Mouse (Mus musculus) heart, adult 2 months (tissue): ENCODE data around the gene Golph3. TPM values are rescaled to one million over a fixed set of nuclear protein-coding genes. Genes with fewer than 3 reads are reported as not detected.

ENCODE experiments used
- DNase-seq, 2 experiments: peaks; one replicate each; pipeline ENCODE4 v3.0.0; 2021
- H3K27ac ChIP-seq: fragments of 200-600 bp; 2 replicates; pipeline ENCODE4 v1.8.1; 2022
- H3K27me3 ChIP-seq: fragments of 200-500 bp; 2 replicates; pipeline ENCODE4 v1.6.1; 2012; ENCODE audit warnings: mild to moderate bottlenecking, low read length, inconsistent platforms, mixed read lengths; ENCODE audit not compliant: control insufficient read depth, insufficient read depth
- H3K36me3 ChIP-seq: fragments of 200-500 bp; 2 replicates; pipeline ENCODE4 v1.6.1; 2012; ENCODE audit warnings: low read length, inconsistent platforms; ENCODE audit not compliant: control insufficient read depth, insufficient read depth
- H3K4me1 ChIP-seq: fragments of 200-500 bp; 2 replicates; pipeline ENCODE4 v1.6.1; 2011; ENCODE audit warnings: low read length; ENCODE audit not compliant: control insufficient read depth, insufficient read depth
- H3K4me3 ChIP-seq: fragments of 200-600 bp; 2 replicates; pipeline ENCODE4 v1.8.1; 2022
- H3K79me2 ChIP-seq: fragments of 200-500 bp; replicated peaks from 2 replicates; pipeline ENCODE4 v1.6.1; 2012; ENCODE audit warnings: mild to moderate bottlenecking, inconsistent platforms, low read length, moderate library complexity, mixed read lengths; ENCODE audit not compliant: control insufficient read depth, insufficient read depth
- H3K9ac ChIP-seq: fragments of 200-500 bp; 2 replicates; pipeline ENCODE4 v1.6.1; 2012; ENCODE audit warnings: low read depth, mild to moderate bottlenecking, control low read depth, inconsistent platforms, low read length, mixed read lengths
- CTCF ChIP-seq: fragments of 200-600 bp; IDR thresholded peaks from 2 replicates; pipeline ENCODE4 v1.8.1; 2022; ENCODE audit warnings: antibody characterized with exemption, mild to moderate bottlenecking, moderate library complexity
- EP300 ChIP-seq: fragments of 200-500 bp; IDR thresholded peaks from 2 replicates; pipeline ENCODE4 v1.6.1; 2011; ENCODE audit warnings: low read depth, low read length, control low read depth; ENCODE audit not compliant: insufficient read depth
- POLR2A ChIP-seq: fragments of 200-500 bp; IDR thresholded peaks from 2 replicates; pipeline ENCODE4 v1.6.1; 2011; ENCODE audit warnings: mild to moderate bottlenecking, low read depth, low read length, control low read depth; ENCODE audit not compliant: insufficient read depth
- WGBS: fragments of 180-500 bp; shearing (Covaris S2); methylation state at CpG from one replicate; pipeline ENCODE4 v1.1.7; 2018; 5-methylcytosine and 5-hydroxymethylcytosine counted together
- intact Hi-C: fragments of 180-260 bp; cut with DNase I; formaldehyde crosslinking; loops from one replicate; pipeline ENCODE4 v1.15.1; 2025
- polyA plus RNA-seq: library from polyadenylated mRNA; depleted of rRNA; stranded (reverse); fragments of >200 nt; gene quantifications from 2 replicates; pipeline ENCODE4 v1.2.3, GENCODE M21; 2012
- total RNA-seq, 2 experiments: library from RNA; stranded (reverse); gene quantifications; 2 replicates each; pipeline ENCODE4 v1.2.3; 2021

The Golph3 gene
- total and polyA plus RNA-seq, 3 experiments, result 48.5 to 88.3 (median 84.4) TPM

GRCm38 (mm10) chr15:12321788-12322621, 755 bp downstream of the Golph3 start, which contains the start of gene 1810049J17Rik:
Gene 1810049J17Rik (minus strand): TSS chr15:12321899.
- intact Hi-C loops, result loop anchor here (5.0 kb wide), 1 partner anchor 125 kb away; no protein-coding TSS in a partner anchor
- no peak for TF ChIP-seq POLR2A
- no peak for TF ChIP-seq EP300
- TF ChIP-seq CTCF, result no peak
- under 1% methylated on average over 69 of the region's 70 CpGs for WGBS
- peak within 1 kb of the TSS; percentile 96 for H3K4me3 ChIP-seq
- peak within 1 kb of the TSS; percentile 100 for H3K9ac ChIP-seq
- peaks cover 18% of the 10 kb centered on the region for H3K36me3 ChIP-seq
- peak; percentile 61 to 73 for DNase-seq
- peak within 1 kb of the TSS; percentile 99 for H3K27ac ChIP-seq
- H3K79me2 ChIP-seq, result peaks cover 10% of the 10 kb centered on the region
- no peaks in the 10 kb centered on the region for H3K27me3 ChIP-seq
- H3K4me1 ChIP-seq, result peaks cover 11% of the 10 kb centered on the region

GRCm38 (mm10) chr15:12322676-12323402, 1.6 kb downstream of the Golph3 start:
- peaks cover 11% of the 10 kb centered on the region for H3K79me2 ChIP-seq
- no peaks in the 10 kb centered on the region for H3K27me3 ChIP-seq
- H3K4me1 ChIP-seq, result peaks cover 13% of the 10 kb centered on the region
- DNase-seq, result no peak
- intact Hi-C loops, result loop anchor here (5.0 kb wide), 1 partner anchor 126 kb away; no protein-coding TSS in a partner anchor
- H3K9ac ChIP-seq, result peak overlapping the region; percentile 100
- peaks cover 20% of the 10 kb centered on the region for H3K36me3 ChIP-seq
- H3K4me3 ChIP-seq, result peak overlapping the region; percentile 96
- TF ChIP-seq POLR2A (no peak), EP300 (no peak), CTCF (no peak)
- H3K27ac ChIP-seq, result peak overlapping the region; percentile 99
- WGBS, result 3% methylated on average over 9 of the region's 9 CpGs

GRCm38 (mm10) chr15:12324326-12324725, 3.1 kb downstream of the Golph3 start:
- H3K4me3 ChIP-seq, result no peak overlapping the region
- H3K9ac ChIP-seq, result no peak overlapping the region
- peaks cover 14% of the 10 kb centered on the region for H3K4me1 ChIP-seq
- intact Hi-C loops, result loop anchor here (5.0 kb wide), 1 partner anchor 127 kb away; no protein-coding TSS in a partner anchor
- peaks cover 11% of the 10 kb centered on the region for H3K79me2 ChIP-seq
- peaks cover 22% of the 10 kb centered on the region for H3K36me3 ChIP-seq
- WGBS, result 79% methylated on average over 1 of the region's 1 CpGs
- no peak for DNase-seq
- H3K27ac ChIP-seq, result no peak overlapping the region; the same call in 1 of the 2 replicates
- TF ChIP-seq EP300 (no peak), POLR2A (no peak), CTCF (no peak)
- no peaks in the 10 kb centered on the region for H3K27me3 ChIP-seq

- Histone ChIP-seq H3K4me1 (peaks cover 23% of the 10 kb centered on the region), H3K4me3 (no peak overlapping the region), H3K79me2 (peaks cover 14% of the 10 kb centered on the region), H3K9ac (no peak overlapping the region), H3K27ac (no peak overlapping the region), H3K36me3 (peaks cover 24% of the 10 kb centered on the region), H3K27me3 (no peaks in the 10 kb centered on the region)
- TF ChIP-seq EP300 (no peak), POLR2A (no peak), CTCF (no peak)
- 63% methylated on average over 3 of the region's 3 CpGs for WGBS
- intact Hi-C loops, result no loop called here
- DNase-seq, result no peak
These were observed 9.1 kb downstream of the Golph3 start for GRCm38 (mm10) chr15:12330389-12330788.

- no peak for DNase-seq
- H3K4me1 ChIP-seq, result peaks cover 22% of the 10 kb centered on the region
- intact Hi-C loops, result no loop called here
- peaks cover 11% of the 10 kb centered on the region for H3K79me2 ChIP-seq
- no peak for TF ChIP-seq EP300
- no peak for TF ChIP-seq POLR2A
- no peak for TF ChIP-seq CTCF
- H3K9ac ChIP-seq, result no peak overlapping the region
- H3K27ac ChIP-seq, result 0 out of 2 replicates have a peak overlapping the region, but pooled peaks have one; percentile 8
- H3K27me3 ChIP-seq, result no peaks in the 10 kb centered on the region
- peaks cover 22% of the 10 kb centered on the region for H3K36me3 ChIP-seq
- no peak overlapping the region for H3K4me3 ChIP-seq
These were observed 9.6 kb downstream of the Golph3 start for GRCm38 (mm10) chr15:12330892-12331291.

- intact Hi-C loops, result no loop called here
- Histone ChIP-seq H3K27ac (no peak overlapping the region), H3K36me3 (peaks cover 18% of the 10 kb centered on the region), H3K4me3 (no peak overlapping the region), H3K27me3 (no peaks in the 10 kb centered on the region), H3K4me1 (peaks cover 22% of the 10 kb centered on the region), H3K9ac (no peak overlapping the region), H3K79me2 (peaks cover 9% of the 10 kb centered on the region)
- WGBS, result 30% methylated on average over 1 of the region's 1 CpGs
- DNase-seq, result no peak
- TF ChIP-seq POLR2A (no peak), CTCF (no peak), EP300 (no peak)
These were observed 10.1 kb downstream of the Golph3 start for GRCm38 (mm10) chr15:12331300-12331699.
